Mouse (Mus musculus) kidney, adult 2 months (tissue): Measurements from ENCODE around the gene Akirin2.

Experiments used
- CTCF ChIP-seq: fragments of 200-500 bp; conservative IDR thresholded peaks from 2 replicates; pipeline ENCODE4 v1.5.1; 2011; ENCODE audit warnings: low read depth, mild to moderate bottlenecking, control low read depth, low read length, moderate library complexity, mixed read lengths; ENCODE audit not compliant: insufficient read depth, insufficient read length
- POLR2A ChIP-seq: fragments of 200-500 bp; IDR thresholded peaks from one replicate; pipeline ENCODE4 v1.6.1; 2011; ENCODE audit warnings: low read depth, low read length, control low read depth

GRCm38 (mm10) chr4:34555604-34556003 is 4.9 kb downstream of the Akirin2 start:
- TF ChIP-seq CTCF, result no peak
- no peak for TF ChIP-seq POLR2A
